Comparison of ENCODE assay signal across 21 mouse cellular contexts in the genomic region with DNA sequence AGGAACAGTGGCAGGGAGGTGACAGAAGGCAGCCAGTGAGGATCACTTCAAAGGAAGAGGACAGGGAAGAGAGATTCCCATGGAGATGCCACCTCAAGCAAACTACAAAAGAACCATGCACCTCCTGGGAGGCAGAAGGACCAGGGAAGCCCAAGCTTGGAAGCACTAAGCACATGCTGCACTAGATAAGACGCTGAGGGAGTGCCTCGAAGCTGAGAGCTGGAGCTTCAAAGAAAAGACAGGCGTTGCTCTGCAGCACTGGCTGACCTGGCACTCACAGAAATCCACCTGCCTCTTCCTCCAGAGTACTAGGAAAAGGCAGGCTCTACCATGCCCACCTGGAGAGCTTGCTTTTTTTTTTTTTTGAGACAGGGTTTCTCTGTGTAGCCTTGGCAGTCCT.
"Had no signal": no experiment of that assay in that cellular context is flagged by ENCODE, and none has a peak within 500 bp of the region (broad histone marks: within the 10 kb centered on the region; RNA-seq: fewer than 3 reads in every experiment).

No protein-coding gene starts in this region.

- H3K4me3 ChIP-seq: lung, embryonic 15.5 days; megakaryocyte, embryonic 14.5 days; midbrain, embryonic 13.5 days; myocyte; neural tube, embryonic 13.5 days; neural tube, embryonic 15.5 days had no signal

- H3K4me2 ChIP-seq: lung, embryonic 15.5 days; midbrain, embryonic 11.5 days; midbrain, embryonic 13.5 days; neural tube, embryonic 13.5 days; neural tube, embryonic 15.5 days had no signal

- DNase-seq: lung, adult 2 months; lung, postnatal 14 days; lung, postnatal 36 days; retina, postnatal 1 day; right cerebral cortex, adult 18-20 months; right cerebral cortex, postnatal 25 days; right cerebral cortex, postnatal 4 days; spleen, adult 18-20 months; thymus, adult 18-20 months; thymus, postnatal 14 days; thymus, postnatal 36 days had no signal

- H3K9me3 ChIP-seq: lung, embryonic 15.5 days; megakaryocyte, embryonic 14.5 days; midbrain, embryonic 13.5 days; neural tube, embryonic 13.5 days; neural tube, embryonic 15.5 days had no signal

- ATAC-seq: lung, postnatal 0 days; midbrain, embryonic 13.5 days; midbrain, embryonic 16.5 days had no signal

- H3K27me3 ChIP-seq: lung, embryonic 15.5 days; megakaryocyte, embryonic 14.5 days; neural tube, embryonic 15.5 days had no signal

- H3K9ac ChIP-seq: lung, embryonic 15.5 days; midbrain, embryonic 13.5 days; neural tube, embryonic 13.5 days; neural tube, embryonic 15.5 days had no signal

- H3K27ac ChIP-seq: lung, embryonic 15.5 days; macrophage; midbrain, embryonic 13.5 days; neural tube, embryonic 13.5 days; neural tube, embryonic 15.5 days had no signal

- H3K4me1 ChIP-seq: lung, embryonic 15.5 days had no signal
